In genomic region chr13:29957731-29958254, GRCm38 (mm10) we compare ENCODE assay signal across 8 mouse cellular contexts. TPM values are rescaled to one million over a fixed set of nuclear protein-coding genes. Genes with fewer than 3 reads are reported as not detected.
DNase-seq lines count a peak whose midpoint lies in the region; ATAC-seq and TF ChIP-seq lines count a peak whose summit lies in the region.

No protein-coding gene starts in this region.

- no peak for TF ChIP-seq POLR2A in brain, embryonic 14.5 days (IDR thresholded peaks at IDR 0.05; ENCODE audit: borderline replicate concordance, extremely low read depth, insufficient read depth, insufficient read length, poor library complexity, severe bottlenecking)

- H3K9ac ChIP-seq in heart, embryonic 14.5 days (ENCODE audit: low read length): no peak overlapping the region

- peaks cover 10% of the 10 kb centered on the region; the same call in 1 of the 2 replicates for H3K36me3 ChIP-seq in heart, embryonic 14.5 days (ENCODE audit: control insufficient read depth, insufficient read depth, low read length)

- no peak for TF ChIP-seq CTCF in brain, embryonic 14.5 days (IDR thresholded peaks at IDR 0.05; ENCODE audit: borderline replicate concordance, extremely low read depth, insufficient read depth, insufficient read length)

- peak; percentile 11 for DNase-seq in adrenal gland, postnatal 14 days
- DNase-seq in adrenal gland, adult 2 months: no peak
- peak; percentile 12 for DNase-seq in brain, embryonic 14.5 days (ENCODE audit: low read depth)
- DNase-seq in liver: peak; percentile 14
- no peak for DNase-seq in left cerebral cortex, adult 9 months (ENCODE audit: low spot score in 2 of 2)
- DNase-seq in spleen, adult 12 weeks (ENCODE audit: low spot score): no peak
- no peak for DNase-seq in T-cell, adult 2 months (ENCODE audit: low spot score)

- H3K4me2 ChIP-seq in heart, embryonic 14.5 days (ENCODE audit: low read length): no peak overlapping the region

- no peaks in the 10 kb centered on the region for H3K27me3 ChIP-seq in heart, embryonic 14.5 days (ENCODE audit: control insufficient read depth, insufficient read depth, low read length)

- no peak overlapping the region for H3K4me3 ChIP-seq in heart, embryonic 14.5 days (ENCODE audit: control insufficient read depth in 1 of 2, insufficient read depth in 1 of 2, low read depth in 1 of 2, low read length in 2 of 2)

- H3K27ac ChIP-seq in heart, embryonic 14.5 days (replicated peaks in 1 of 2; ENCODE audit: control insufficient read depth in 1 of 2, insufficient read depth in 1 of 2, low read depth in 2 of 2, low read length in 2 of 2): no peak overlapping the region

- H3K4me1 ChIP-seq in heart, embryonic 14.5 days (ENCODE audit: control insufficient read depth in 2 of 2, insufficient read depth in 2 of 2, low read length in 2 of 2): peaks cover 0 to 5% of the 10 kb centered on the region in 2 experiments; a peak in 2 of 4 replicates

- 76% methylated on average over 9 of the region's 9 CpGs for whole genome bisulfite sequencing in heart, embryonic 14.5 days

- no peaks in the 10 kb centered on the region for H3K9me3 ChIP-seq in heart, embryonic 14.5 days (ENCODE audit: control insufficient read depth, low read length)

- ATAC-seq in heart, embryonic 14.5 days (ENCODE audit: insufficient number of reproducible peaks, insufficient read depth, low FRiP score, low read depth): peak; percentile 36; the same call in 1 of the 2 replicates

RNA-seq across cellular contexts. Expression of gene E2f3, which starts 28.1 kb away (rescaled TPM):
- total RNA-seq in adrenal gland, postnatal 14 days (2021): 11.5 and 12.3 TPM in 2 replicates
- total RNA-seq in adrenal gland, adult 2 months (2021): 10 to 100 TPM in 1 of 2 experiments, 1 to 10 TPM in 1; 8.4 to 11.6 TPM
- 2.3 and 2.4 TPM in 2 replicates for polyA plus RNA-seq in adrenal gland, adult 2 months (2012; rRNA removed)
- polyA plus RNA-seq in brain, embryonic 14.5 days (2012; rRNA removed): 14.0 and 16.6 TPM in 2 replicates
- 7.8 and 8.4 TPM in 2 replicates for polyA plus RNA-seq in heart, embryonic 14.5 days (2014; fragmentation: Nextera tagmentation; extraction: Ambion mirVana)

Comparison
In these comparisons a context has a peak if more than half of its experiments do, and no peak if none do; other contexts are left out.
1. DNase-seq: peak in adrenal gland, postnatal 14 days (single experiment), brain, embryonic 14.5 days (single experiment) and liver (single experiment); none in adrenal gland, adult 2 months (single experiment), left cerebral cortex, adult 9 months (0 of 2), spleen, adult 12 weeks (single experiment) and T-cell, adult 2 months (single experiment).